Mouse (Mus musculus) ES-E14 (cell line): ENCODE results near the gene Arl4c. TPM values are rescaled to one million over a fixed set of nuclear protein-coding genes. Genes with fewer than 3 reads are reported as not detected.

ENCODE experiments used
- DNase-seq: peaks from one replicate; pipeline ENCODE4 v3.0.0-alpha.2; 2013; ENCODE audit warnings: low read depth, low spot score
- H3K27ac ChIP-seq: 2 replicates; pipeline ENCODE4 v1.5.1; 2012; ENCODE audit warnings: low read depth, mild to moderate bottlenecking, low read length, moderate library complexity, mixed read lengths; ENCODE audit not compliant: poor library complexity, insufficient read depth, severe bottlenecking
- H3K36me3 ChIP-seq: 2 replicates; pipeline ENCODE4 v1.6.1; 2012; ENCODE audit warnings: mild to moderate bottlenecking, low read length, moderate library complexity, mixed read lengths; ENCODE audit not compliant: control insufficient read depth, poor library complexity, insufficient read depth, severe bottlenecking
- H3K4me1 ChIP-seq, 2 experiments: fragments of 150-350 bp in 1 of 2; sonication (generic) in 1 of 2; 2 replicates each; pipeline ENCODE4 v1.6.1; 2012; ENCODE audit warnings: low read length in 2 of 2, mild to moderate bottlenecking in 1 of 2, mixed read lengths in 1 of 2; ENCODE audit not compliant: control insufficient read depth in 2 of 2, insufficient read depth in 2 of 2, poor library complexity in 1 of 2
- H3K4me3 ChIP-seq, 2 experiments: fragments of 150-350 bp in 1 of 2; sonication (generic) in 1 of 2; 2 replicates each; pipeline ENCODE4 v1.5.1; 2012; ENCODE audit warnings: low read length in 2 of 2, low read depth in 1 of 2, mild to moderate bottlenecking in 1 of 2, mixed read lengths in 1 of 2; ENCODE audit not compliant: insufficient read depth in 1 of 2, poor library complexity in 1 of 2, severe bottlenecking in 1 of 2
- H3K9ac ChIP-seq: 2 replicates; pipeline ENCODE4 v1.6.1; 2012; ENCODE audit warnings: low read depth, mild to moderate bottlenecking, low read length, mixed read lengths; ENCODE audit not compliant: poor library complexity, insufficient read depth, severe bottlenecking
- H3K9me3 ChIP-seq: fragments of 150-350 bp; sonication (generic); 2 replicates; pipeline ENCODE4 v1.6.1; 2012; ENCODE audit warnings: low read depth, mild to moderate bottlenecking, low read length; ENCODE audit not compliant: control insufficient read depth, insufficient read depth
- CHD2 ChIP-seq: IDR thresholded peaks from 2 replicates; pipeline ENCODE4 v1.6.1; 2014; ENCODE audit warnings: mild to moderate bottlenecking, low read depth, low read length, inconsistent platforms
- HCFC1 ChIP-seq: IDR thresholded peaks from 2 replicates; pipeline ENCODE4 v1.6.1; 2012; ENCODE audit warnings: low read length, inconsistent platforms, borderline replicate concordance; ENCODE audit not compliant: insufficient read depth
- MAFK ChIP-seq: IDR thresholded peaks from 2 replicates; pipeline ENCODE4 v1.6.1; 2014; ENCODE audit warnings: mild to moderate bottlenecking, low read depth, low read length, inconsistent platforms; ENCODE audit not compliant: insufficient read depth
- ZC3H11A ChIP-seq: IDR thresholded peaks from 2 replicates; pipeline ENCODE4 v1.6.1; 2012; ENCODE audit warnings: low read depth, mild to moderate bottlenecking, inconsistent platforms, low read length, borderline replicate concordance
- ZNF384 ChIP-seq: IDR thresholded peaks from 2 replicates; pipeline ENCODE4 v1.6.1; 2012; ENCODE audit warnings: low read depth, low read length, inconsistent platforms
- in situ Hi-C, 2 experiments: fragments of 600-800 bp; cut with MboI; formaldehyde crosslinking; loops; one replicate each; pipeline ENCODE4 v1.15.1; 2025; ENCODE audit warnings: low sequenced_read_pairs in 2 of 2, inconsistent platforms in 1 of 2; ENCODE audit not compliant: unreplicated experiment in 2 of 2
- total RNA-seq: library from RNA; depleted of rRNA; stranded (reverse); fragments of 300-350 nt; gene quantifications from 2 replicates; pipeline ENCODE4 v1.2.3, GENCODE M21; 2012

Arl4c gene
- total RNA-seq, 1 experiment: 37.7 TPM

DNA sequence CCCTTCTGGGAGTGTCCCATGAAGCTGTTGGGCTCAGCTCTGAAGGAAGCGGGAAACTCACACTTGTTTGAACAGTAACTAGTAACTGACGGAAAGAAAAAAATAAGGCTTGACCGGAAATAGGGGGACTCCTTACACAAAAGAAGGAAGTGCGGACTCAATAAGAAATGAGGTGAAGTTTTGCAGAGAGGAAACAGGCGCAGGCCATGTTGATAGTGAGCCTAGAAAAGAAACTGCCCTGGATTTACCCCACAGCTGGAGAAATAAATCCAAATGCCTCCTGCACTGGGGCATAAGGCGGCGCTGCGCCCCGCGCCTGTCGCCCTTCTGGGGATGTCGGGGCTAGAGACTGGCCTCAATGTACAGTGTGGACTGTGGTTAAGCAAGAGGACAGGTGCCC, 66.4 kb downstream of the Arl4c start:
- Histone ChIP-seq H3K4me1 (peaks cover 4 to 8% of the 10 kb centered on the region in 2 experiments; a peak in 3 of 4 replicates), H3K4me3 (no peak overlapping the region), H3K9ac (no peak overlapping the region), H3K9me3 (no peaks in the 10 kb centered on the region), H3K36me3 (no peaks in the 10 kb centered on the region), H3K27ac (no peak overlapping the region)
- in situ Hi-C loops: no loop called here
- no peak for DNase-seq
- TF ChIP-seq HCFC1 (no peak), CHD2 (no peak), ZC3H11A (no peak), ZNF384 (no peak), MAFK (no peak)

DNA sequence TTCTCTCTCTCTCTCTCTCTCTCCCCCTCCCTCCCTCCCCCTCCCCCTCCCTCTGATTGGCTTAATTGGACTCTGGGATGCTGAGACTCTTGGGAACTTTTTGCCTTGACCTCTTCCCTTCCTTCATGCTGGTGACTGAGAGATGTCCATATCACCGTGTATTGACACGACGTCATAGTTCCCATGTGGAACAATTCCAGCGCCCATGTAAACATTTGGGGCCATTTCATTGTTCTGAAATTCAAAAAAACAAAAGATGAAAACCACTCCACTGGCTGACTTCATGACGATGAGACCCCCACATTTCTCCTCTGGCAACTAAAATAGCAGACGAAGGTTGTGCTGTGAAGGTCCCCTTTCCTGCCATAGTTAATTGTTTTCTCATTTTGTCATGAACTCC, 69.2 kb downstream of the Arl4c start:
- Histone ChIP-seq H3K9ac (no peak overlapping the region), H3K36me3 (no peaks in the 10 kb centered on the region), H3K4me1 (0 out of 4 replicates have a peak, but pooled peaks cover 0 to 2% of the 10 kb centered on the region in 2 experiments), H3K9me3 (no peaks in the 10 kb centered on the region), H3K4me3 (no peak overlapping the region), H3K27ac (no peak overlapping the region)
- DNase-seq: no peak
- TF ChIP-seq ZNF384 (no peak), ZC3H11A (no peak), MAFK (no peak), CHD2 (no peak), HCFC1 (no peak)
- in situ Hi-C loops: no loop called here

DNA sequence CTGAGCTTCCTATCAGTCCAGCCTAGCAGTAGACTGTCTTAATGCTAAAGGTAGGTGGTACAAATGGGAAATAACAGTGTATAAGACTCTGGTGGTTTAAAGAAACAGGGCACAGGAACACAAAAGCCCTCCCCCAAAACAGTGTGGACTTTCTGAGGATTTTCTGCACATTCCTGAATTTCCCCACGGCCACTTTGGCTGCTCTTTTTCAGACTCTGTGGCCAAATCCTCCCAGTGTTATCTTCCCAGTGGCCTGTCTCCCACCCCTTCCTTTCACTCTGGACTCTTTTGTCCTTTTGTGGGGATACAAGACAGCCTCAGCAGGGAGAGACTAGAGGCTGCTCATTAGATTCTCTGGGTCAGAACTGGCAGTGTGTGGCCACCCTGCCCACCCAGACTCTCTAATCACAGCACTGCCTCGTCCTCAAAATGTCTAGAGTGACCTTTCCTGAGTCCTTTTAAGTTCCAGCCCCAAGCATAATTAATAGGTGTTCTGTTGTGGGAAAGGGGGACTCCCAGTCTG, 72.0 kb downstream of the Arl4c start:
- no peak overlapping the region for H3K27ac ChIP-seq
- no peak overlapping the region for H3K9ac ChIP-seq
- no peaks in the 10 kb centered on the region for H3K9me3 ChIP-seq
- TF ChIP-seq CHD2: no peak
- TF ChIP-seq HCFC1: no peak
- TF ChIP-seq ZC3H11A: no peak
- TF ChIP-seq MAFK: no peak
- TF ChIP-seq ZNF384: no peak
- DNase-seq: no peak
- in situ Hi-C loops: no loop called here
- H3K4me1 ChIP-seq: 0 out of 4 replicates have a peak, but pooled peaks cover 0 to 2% of the 10 kb centered on the region in 2 experiments
- no peaks in the 10 kb centered on the region for H3K36me3 ChIP-seq
- H3K4me3 ChIP-seq: no peak overlapping the region

DNA sequence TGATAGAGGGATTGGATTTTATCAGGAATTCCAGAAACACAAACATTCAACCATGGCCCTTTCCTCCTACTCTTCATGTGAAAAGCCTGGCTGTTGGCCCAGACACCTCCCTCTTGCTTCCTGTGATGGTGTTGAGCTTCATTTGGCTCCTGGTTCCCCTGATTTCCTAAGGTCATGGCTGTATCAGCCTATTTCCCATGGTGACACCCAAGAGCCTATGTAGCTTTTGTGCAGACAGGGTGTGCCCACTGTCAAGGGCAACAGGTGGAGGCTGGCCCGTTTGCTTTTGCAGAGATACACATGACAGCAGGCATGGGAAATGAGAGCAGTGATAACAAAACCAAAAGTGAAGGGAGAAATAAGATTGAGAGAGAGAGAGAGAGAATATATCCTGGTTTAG, 76.8 kb downstream of the Arl4c start:
- no peak overlapping the region for H3K4me3 ChIP-seq
- in situ Hi-C loops: no loop called here
- H3K4me1 ChIP-seq: no peaks in the 10 kb centered on the region; a peak in 1 of 4 replicates
- TF ChIP-seq MAFK (no peak), ZC3H11A (no peak), HCFC1 (no peak), CHD2 (no peak), ZNF384 (no peak)
- DNase-seq: no peak
- no peak overlapping the region for H3K9ac ChIP-seq
- no peaks in the 10 kb centered on the region for H3K9me3 ChIP-seq
- H3K36me3 ChIP-seq: no peaks in the 10 kb centered on the region
- H3K27ac ChIP-seq: no peak overlapping the region

DNA sequence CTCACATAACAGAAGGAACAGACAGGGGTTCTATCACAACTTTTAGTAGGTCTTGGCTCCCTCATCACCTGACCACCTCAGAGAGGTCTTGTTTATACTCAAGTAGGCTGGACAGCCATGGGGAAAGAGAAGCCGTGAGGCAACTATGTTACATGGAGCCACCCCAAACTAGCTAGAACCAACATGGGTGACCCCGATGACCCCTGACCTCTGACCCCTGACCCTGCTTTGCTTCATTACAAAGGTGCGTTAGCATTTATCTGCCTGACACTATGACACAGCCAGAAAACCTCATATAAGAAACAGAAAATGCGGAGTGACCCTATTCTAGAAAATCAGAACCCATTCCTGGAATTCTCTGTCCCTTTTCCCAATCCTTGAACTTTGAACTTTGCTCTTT, 77.6 kb downstream of the Arl4c start:
- DNase-seq: no peak
- H3K4me1 ChIP-seq: no peaks in the 10 kb centered on the region; a peak in 1 of 4 replicates
- in situ Hi-C loops: no loop called here
- no peaks in the 10 kb centered on the region for H3K36me3 ChIP-seq
- TF ChIP-seq ZC3H11A (no peak), MAFK (no peak), HCFC1 (no peak), ZNF384 (no peak), CHD2 (no peak; the same call in 1 of the 2 replicates)
- H3K9me3 ChIP-seq: no peaks in the 10 kb centered on the region
- H3K9ac ChIP-seq: no peak overlapping the region
- no peak overlapping the region for H3K27ac ChIP-seq
- H3K4me3 ChIP-seq: no peak overlapping the region
